Mouse (Mus musculus) adrenal gland, postnatal 0 days (tissue): ENCODE results near the gene Draxin. TPM values are rescaled to one million over a fixed set of nuclear protein-coding genes. Genes with fewer than 3 reads are reported as not detected.

Experiments used
- microRNA-seq: library from miRNA; unstranded; fragments of <30 nt; microRNA quantifications from one replicate; pipeline ENCODE4, GENCODE M21; 2016; ENCODE audit warnings: borderline replicate concordance; ENCODE audit not compliant: insufficient number of aligned reads
- polyA plus RNA-seq: library from polyadenylated mRNA; unstranded; fragments of >200 nt; fragmentation: Nextera tagmentation; extraction: Ambion mirVana; gene quantifications from 2 replicates; pipeline ENCODE4 v1.2.1, GENCODE M21; 2015

The Draxin gene
- 0.18 and 0.33 TPM in 2 replicates for polyA plus RNA-seq

GRCm38 (mm10) chr4:148130561-148131413 is at the start of gene Draxin:
TSS of gene Draxin (minus strand) at chr4:148130698.

DNA sequence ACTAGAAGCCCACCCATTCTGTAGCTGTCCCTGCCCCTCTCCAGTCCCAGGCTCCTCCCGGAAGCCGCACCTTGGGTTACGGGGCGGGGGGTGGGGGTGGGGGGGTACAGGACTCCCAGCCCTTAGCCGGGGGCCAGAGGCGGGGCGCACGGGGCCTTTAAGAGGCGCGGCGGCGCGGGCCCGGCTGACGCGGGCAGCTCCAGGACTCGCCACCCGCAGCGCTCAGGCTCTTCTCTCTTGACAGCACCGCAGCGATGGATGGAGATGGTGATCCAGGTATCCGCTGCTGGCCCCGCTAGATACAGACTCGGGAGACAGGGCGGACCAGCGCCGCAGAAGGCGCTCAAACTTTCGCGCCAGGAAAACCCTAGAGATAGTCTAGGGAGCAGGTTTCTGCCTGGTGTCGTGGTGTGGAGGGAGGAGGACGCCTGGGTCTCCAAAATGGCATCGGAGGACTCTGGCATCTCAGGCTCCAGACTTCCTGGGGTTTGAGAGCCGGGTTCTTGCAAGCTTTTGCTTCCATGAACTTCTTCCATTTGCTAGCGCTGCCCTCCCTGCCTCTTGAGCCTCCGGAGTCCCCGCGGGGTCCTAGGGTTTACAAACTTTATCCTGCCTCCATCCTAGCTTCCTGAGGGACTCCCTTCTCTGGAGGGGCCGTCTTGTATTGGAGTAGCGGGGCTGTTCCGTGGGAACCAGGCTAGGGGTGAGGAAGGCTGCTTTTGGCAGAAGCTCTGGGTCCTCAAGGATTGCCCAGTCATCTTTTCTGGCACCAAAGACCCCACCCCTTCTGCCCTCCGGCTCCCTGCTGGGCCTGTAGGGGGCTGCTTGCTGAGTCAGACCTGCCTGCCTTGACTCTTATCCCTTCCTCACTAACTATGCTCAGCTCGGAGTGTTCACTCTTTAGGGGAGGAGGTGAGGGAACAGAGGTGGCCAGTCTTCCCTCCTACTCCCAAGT is 30.2 kb upstream of the Draxin start, which contains the start of the genes Fbxo44 and Fbxo2:
Fbxo44 (minus strand) TSS at position 47 of the 955 bp plus-strand sequence.
Fbxo2 (plus strand) TSS at position 186 of the 955 bp plus-strand sequence.

DNA sequence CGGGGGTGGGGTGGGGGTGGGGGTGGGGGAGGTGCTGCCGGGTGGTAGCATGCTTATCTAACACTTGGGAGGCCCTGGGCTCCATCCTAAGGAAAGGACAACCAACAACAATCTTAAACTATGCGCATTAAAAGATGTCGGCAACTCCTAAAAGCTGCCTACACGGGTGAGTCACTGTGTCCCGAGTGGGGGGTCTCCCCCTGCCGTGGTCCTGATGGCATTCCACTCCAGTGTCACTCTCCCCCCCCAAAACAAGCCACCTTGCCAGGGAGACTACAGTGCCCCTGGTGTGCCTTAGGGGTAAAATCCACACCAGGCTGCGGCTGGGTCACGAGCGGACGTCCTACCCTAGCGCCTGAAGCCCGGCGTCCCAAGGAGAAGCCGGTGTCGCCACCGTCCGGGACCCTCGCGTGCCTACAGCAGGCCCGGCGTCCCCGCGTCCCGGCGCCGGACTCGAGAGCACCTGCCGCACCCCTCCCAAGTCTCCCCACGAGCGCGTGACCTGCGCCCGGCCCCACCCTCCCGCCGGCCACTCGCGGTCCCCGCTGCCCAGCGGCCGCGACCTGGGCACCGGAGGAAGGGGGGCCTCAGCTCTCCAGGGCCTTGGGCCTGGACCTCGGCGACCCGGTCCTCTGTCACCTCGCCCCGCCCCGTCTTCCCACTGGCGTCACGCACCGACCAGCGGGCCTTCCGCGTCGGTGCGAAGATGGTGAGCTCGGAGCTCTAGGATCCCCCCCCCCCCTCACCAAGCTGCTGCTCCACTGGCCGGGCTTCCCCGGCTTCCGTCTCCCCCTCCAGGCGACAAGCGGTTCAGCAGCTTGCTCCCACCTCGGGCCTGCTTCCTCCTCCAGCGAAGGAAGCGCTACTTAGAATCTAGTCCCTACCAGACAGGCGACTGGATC is 21.0 kb upstream of the Draxin start, which contains the start of gene Fbxo6:
Fbxo6 (minus strand) TSS at position 874 of the 902 bp plus-strand sequence.

DNA sequence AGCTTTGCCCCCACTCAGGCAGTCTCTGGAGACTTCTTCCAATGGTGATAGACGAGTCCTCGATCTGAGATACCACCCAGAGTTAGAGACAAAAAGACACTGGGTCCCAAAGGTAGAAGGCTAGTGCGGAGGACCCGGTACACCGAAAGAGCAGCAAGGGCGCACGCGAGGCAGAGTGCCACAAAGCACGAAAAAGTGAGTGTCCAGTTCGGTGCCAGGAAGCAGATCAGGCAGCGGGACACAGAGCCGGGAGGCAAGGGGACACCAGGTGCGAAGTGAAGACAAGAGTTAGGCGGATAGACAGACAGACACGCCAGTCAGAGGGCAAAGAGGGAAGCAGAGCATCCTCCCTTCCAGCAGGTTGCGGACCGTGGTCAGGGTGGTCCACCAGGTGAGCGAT is 365 bp downstream of the Draxin start, which contains the start of gene Mad2l2:
Mad2l2 (plus strand) TSS at position 252 of the 400 bp plus-strand sequence.

DNA sequence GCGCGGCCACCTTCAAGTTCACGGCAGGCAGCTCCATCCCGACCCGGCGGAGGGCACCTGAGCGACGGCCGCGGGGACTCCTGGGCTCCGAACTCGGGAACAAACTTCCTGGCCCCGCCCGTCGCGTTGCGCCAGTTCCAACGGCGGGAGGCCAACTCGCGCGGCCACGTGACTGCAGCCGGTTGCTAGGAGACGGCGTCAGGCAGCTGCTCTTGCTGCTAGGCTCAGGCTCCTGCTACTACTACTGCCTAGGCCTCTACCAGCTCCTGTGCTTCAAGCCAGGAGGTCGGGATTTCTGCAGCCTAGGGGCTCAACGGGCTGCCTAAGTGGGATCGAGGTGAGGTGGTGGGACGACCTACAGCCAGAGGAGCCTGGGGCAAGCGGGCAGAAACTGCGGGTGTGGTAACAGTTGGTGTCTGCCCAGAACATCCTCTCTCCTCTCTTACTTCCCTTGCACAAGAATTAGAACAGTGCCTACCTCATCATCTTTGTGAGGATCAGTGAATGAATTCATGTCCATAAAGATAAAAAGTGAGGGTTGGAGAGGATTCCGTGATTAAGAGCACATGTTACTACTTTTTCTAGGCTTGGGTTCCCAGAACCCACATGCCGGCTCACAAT is 42.5 kb downstream of the Draxin start, which contains the start of gene Agtrap:
Agtrap (minus strand) TSS at position 125 of the 621 bp plus-strand sequence.

Small RNA genes within 50 kb of the gene (microRNA-seq; reads per million reads assigned to microRNA genes)
- not detected for gene Mir7022

Other genes with a start within 250 kb of the Draxin start
- 30.0 and 49.6 TPM in 2 replicates for gene Mfn2, start 226.0 kb downstream of the Draxin start, polyA plus RNA-seq
- 45.3 and 47.3 TPM in 2 replicates for gene Plod1, start 193.9 kb downstream of the Draxin start, polyA plus RNA-seq
- 17.3 and 22.2 TPM in 2 replicates for gene 2510039O18Rik, start 189.8 kb downstream of the Draxin start, polyA plus RNA-seq
- gene Nppb, start 144.9 kb downstream of the Draxin start, polyA plus RNA-seq: 0.88 and 1.6 TPM in 2 replicates
- 0.39 and 2.7 TPM in 2 replicates for gene Nppa, start 130.0 kb downstream of the Draxin start, polyA plus RNA-seq
- gene Clcn6, start 91.9 kb downstream of the Draxin start, polyA plus RNA-seq: 4.3 and 6.7 TPM in 2 replicates
- gene Mthfr, start 91.6 kb downstream of the Draxin start, polyA plus RNA-seq: 12.0 and 13.9 TPM in 2 replicates
- gene Agtrap, start 42.7 kb downstream of the Draxin start, polyA plus RNA-seq: 37.2 and 77.1 TPM in 2 replicates
- gene Mad2l2, start 314 bp downstream of the Draxin start, polyA plus RNA-seq: 38.8 and 43.4 TPM in 2 replicates
- gene Fbxo6, start 21.4 kb upstream of the Draxin start, polyA plus RNA-seq: 42.3 and 61.0 TPM in 2 replicates
- 12.8 and 14.7 TPM in 2 replicates for gene Fbxo44, start 29.8 kb upstream of the Draxin start, polyA plus RNA-seq
- 2.8 and 3.3 TPM in 2 replicates for gene Fbxo2, start 29.9 kb upstream of the Draxin start, polyA plus RNA-seq
- gene Disp3, start 157.3 kb upstream of the Draxin start, polyA plus RNA-seq: 0.12 and 0.30 TPM in 2 replicates